Mouse (Mus musculus): ENCODE measurements around the gene Foxo6. TPM values are rescaled to one million over a fixed set of nuclear protein-coding genes. Genes with fewer than 3 reads are reported as not detected.

Foxo6 gene
- polyA plus RNA-seq, 1 experiment: not detected

- no peak overlapping the region for H3K27ac ChIP-seq (ENCODE audit: insufficient read depth, low read length)
- TF ChIP-seq CTCF (IDR thresholded peaks at IDR 0.05; ENCODE audit: borderline replicate concordance, insufficient read depth, low read length): no peak
- no peak for TF ChIP-seq POLR2A (IDR thresholded peaks at IDR 0.05; ENCODE audit: low read depth, low read length)
- H3K4me3 ChIP-seq (ENCODE audit: insufficient read depth, low read length): no peak overlapping the region
- H3K4me1 ChIP-seq (ENCODE audit: control insufficient read depth, insufficient read depth, low read length): no peaks in the 10 kb centered on the region
These were observed 15.1 kb downstream of the Foxo6 start for GRCm38 (mm10) chr4:120271886-120272580.

GRCm38 (mm10) chr4:120271208-120271607 is 15.9 kb downstream of the Foxo6 start:
- H3K4me1 ChIP-seq (ENCODE audit: control insufficient read depth, insufficient read depth, low read length): no peaks in the 10 kb centered on the region
- no peak overlapping the region for H3K27ac ChIP-seq (ENCODE audit: insufficient read depth, low read length)
- no peak for TF ChIP-seq POLR2A (IDR thresholded peaks at IDR 0.05; ENCODE audit: low read depth, low read length)
- no peak for TF ChIP-seq CTCF (IDR thresholded peaks at IDR 0.05; ENCODE audit: borderline replicate concordance, insufficient read depth, low read length)
- H3K4me3 ChIP-seq (ENCODE audit: insufficient read depth, low read length): no peak overlapping the region

- TF ChIP-seq POLR2A (IDR thresholded peaks at IDR 0.05; ENCODE audit: low read depth, low read length): no peak
- TF ChIP-seq CTCF (IDR thresholded peaks at IDR 0.05; ENCODE audit: borderline replicate concordance, insufficient read depth, low read length): no peak
- H3K4me1 ChIP-seq (ENCODE audit: control insufficient read depth, insufficient read depth, low read length): no peaks in the 10 kb centered on the region
- H3K4me3 ChIP-seq (ENCODE audit: insufficient read depth, low read length): no peak overlapping the region
- H3K27ac ChIP-seq (ENCODE audit: insufficient read depth, low read length): no peak overlapping the region
These were observed 16.3 kb downstream of the Foxo6 start for GRCm38 (mm10) chr4:120270937-120271199.

GRCm38 (mm10) chr4:120270148-120270936 is 16.8 kb downstream of the Foxo6 start:
- TF ChIP-seq CTCF (IDR thresholded peaks at IDR 0.05; ENCODE audit: borderline replicate concordance, insufficient read depth, low read length) (no peak), POLR2A (IDR thresholded peaks at IDR 0.05; ENCODE audit: low read depth, low read length) (no peak)
- Histone ChIP-seq H3K27ac (ENCODE audit: insufficient read depth, low read length) (no peak overlapping the region), H3K4me3 (ENCODE audit: insufficient read depth, low read length) (no peak overlapping the region), H3K4me1 (ENCODE audit: control insufficient read depth, insufficient read depth, low read length) (no peaks in the 10 kb centered on the region)

- Histone ChIP-seq H3K4me1 (ENCODE audit: control insufficient read depth, insufficient read depth, low read length) (no peaks in the 10 kb centered on the region), H3K4me3 (ENCODE audit: insufficient read depth, low read length) (no peak overlapping the region)
- no peak for TF ChIP-seq CTCF (IDR thresholded peaks at IDR 0.05; ENCODE audit: borderline replicate concordance, insufficient read depth, low read length)
- no peak for TF ChIP-seq POLR2A (IDR thresholded peaks at IDR 0.05; ENCODE audit: low read depth, low read length)
These were observed 17.7 kb downstream of the Foxo6 start for GRCm38 (mm10) chr4:120269426-120269825.

GRCm38 (mm10) chr4:120268214-120269061 is 18.7 kb downstream of the Foxo6 start:
- no peak overlapping the region for H3K4me3 ChIP-seq (ENCODE audit: insufficient read depth, low read length)
- no peak overlapping the region for H3K27ac ChIP-seq (ENCODE audit: insufficient read depth, low read length)
- H3K4me1 ChIP-seq (ENCODE audit: control insufficient read depth, insufficient read depth, low read length): no peaks in the 10 kb centered on the region
- TF ChIP-seq CTCF (IDR thresholded peaks at IDR 0.05; ENCODE audit: borderline replicate concordance, insufficient read depth, low read length) (no peak), POLR2A (IDR thresholded peaks at IDR 0.05; ENCODE audit: low read depth, low read length) (no peak)

More at GRCm38 (mm10) chr4:120269426-120269825, 17.7 kb downstream of the Foxo6 start:
- H3K27ac ChIP-seq (ENCODE audit: insufficient read depth, low read length): no peak overlapping the region

GRCm38 (mm10) chr4:120267683-120268082 is 19.5 kb downstream of the Foxo6 start:
- TF ChIP-seq POLR2A (IDR thresholded peaks at IDR 0.05; ENCODE audit: low read depth, low read length): no peak
- no peak for TF ChIP-seq CTCF (IDR thresholded peaks at IDR 0.05; ENCODE audit: borderline replicate concordance, insufficient read depth, low read length)
- Histone ChIP-seq H3K4me1 (ENCODE audit: control insufficient read depth, insufficient read depth, low read length) (no peaks in the 10 kb centered on the region), H3K27ac (ENCODE audit: insufficient read depth, low read length) (no peak overlapping the region), H3K4me3 (ENCODE audit: insufficient read depth, low read length) (no peak overlapping the region)

GRCm38 (mm10) chr4:120267136-120267535 is 20.0 kb downstream of the Foxo6 start:
- TF ChIP-seq POLR2A (IDR thresholded peaks at IDR 0.05; ENCODE audit: low read depth, low read length) (no peak), CTCF (IDR thresholded peaks at IDR 0.05; ENCODE audit: borderline replicate concordance, insufficient read depth, low read length) (no peak)
- no peak overlapping the region for H3K27ac ChIP-seq (ENCODE audit: insufficient read depth, low read length)
- no peaks in the 10 kb centered on the region for H3K4me1 ChIP-seq (ENCODE audit: control insufficient read depth, insufficient read depth, low read length)
- H3K4me3 ChIP-seq (ENCODE audit: insufficient read depth, low read length): no peak overlapping the region

- no peak for TF ChIP-seq CTCF (IDR thresholded peaks at IDR 0.05; ENCODE audit: borderline replicate concordance, insufficient read depth, low read length)
- TF ChIP-seq POLR2A (IDR thresholded peaks at IDR 0.05; ENCODE audit: low read depth, low read length): no peak
- H3K4me1 ChIP-seq (ENCODE audit: control insufficient read depth, insufficient read depth, low read length): no peaks in the 10 kb centered on the region
- no peak overlapping the region for H3K27ac ChIP-seq (ENCODE audit: insufficient read depth, low read length)
- H3K4me3 ChIP-seq (ENCODE audit: insufficient read depth, low read length): no peak overlapping the region
These were observed 23.0 kb downstream of the Foxo6 start for GRCm38 (mm10) chr4:120264105-120264504.

All from embryonic fibroblast, embryonic 13.5 days (primary cell).